Mouse (Mus musculus) MEL (cell line): ENCODE results near the gene Wnt10b.

ENCODE experiments used
- CHD2 ChIP-seq: IDR thresholded peaks from 2 replicates; pipeline ENCODE4 v1.6.1; 2011; ENCODE audit warnings: low read length, improper control_type of control experiment
- CTCF ChIP-seq, 3 experiments: IDR thresholded peaks in 2 of 3; conservative IDR thresholded peaks in 1 of 3; 2 replicates each; pipeline ENCODE4 v1.5.1; 2011 to 2012; ENCODE audit warnings: low read length in 3 of 3, low read depth in 2 of 3, mild to moderate bottlenecking in 2 of 3, improper control_type of control experiment in 1 of 3, inconsistent platforms in 1 of 3, mixed read lengths in 1 of 3, moderate library complexity in 1 of 3; ENCODE audit not compliant: control insufficient read depth in 1 of 3, insufficient read depth in 1 of 3, poor library complexity in 1 of 3, severe bottlenecking in 1 of 3
- E2F4 ChIP-seq: IDR thresholded peaks from 2 replicates; pipeline ENCODE4 v1.6.1; 2011; ENCODE audit warnings: low read depth, low read length, improper control_type of control experiment, borderline replicate concordance
- ETS1 ChIP-seq: IDR thresholded peaks from 2 replicates; pipeline ENCODE4 v1.6.1; 2012; ENCODE audit warnings: low read depth, mild to moderate bottlenecking, inconsistent platforms, low read length, improper control_type of control experiment, moderate library complexity
- GATA1 ChIP-seq: IDR thresholded peaks from 2 replicates; pipeline ENCODE4 v1.6.1; 2011; ENCODE audit warnings: low read depth, low read length, improper control_type of control experiment
- HCFC1 ChIP-seq: IDR thresholded peaks from 2 replicates; pipeline ENCODE4 v1.6.1; 2012; ENCODE audit warnings: low read depth, mild to moderate bottlenecking, inconsistent platforms, low read length, improper control_type of control experiment, moderate library complexity
- MAFK ChIP-seq: IDR thresholded peaks from 2 replicates; pipeline ENCODE4 v1.6.1; 2011; ENCODE audit warnings: low read depth, mild to moderate bottlenecking, low read length, improper control_type of control experiment, borderline replicate concordance
- MAX ChIP-seq: IDR thresholded peaks from 2 replicates; pipeline ENCODE4 v1.6.1; 2011; ENCODE audit warnings: low read length, improper control_type of control experiment
- POLR2AphosphoS2 ChIP-seq: IDR thresholded peaks from 2 replicates; pipeline ENCODE4 v1.6.1; 2011; ENCODE audit warnings: low read length, improper control_type of control experiment
- UBTF ChIP-seq: IDR thresholded peaks from 2 replicates; pipeline ENCODE4 v1.6.1; 2012; ENCODE audit warnings: low read depth, mild to moderate bottlenecking, inconsistent platforms, low read length, improper control_type of control experiment, moderate library complexity, borderline replicate concordance; ENCODE audit not compliant: insufficient read depth
- ZMIZ1 ChIP-seq: IDR thresholded peaks from 2 replicates; pipeline ENCODE4 v1.6.1; 2012; ENCODE audit warnings: low read depth, mild to moderate bottlenecking, inconsistent platforms, low read length, improper control_type of control experiment, moderate library complexity

DNA sequence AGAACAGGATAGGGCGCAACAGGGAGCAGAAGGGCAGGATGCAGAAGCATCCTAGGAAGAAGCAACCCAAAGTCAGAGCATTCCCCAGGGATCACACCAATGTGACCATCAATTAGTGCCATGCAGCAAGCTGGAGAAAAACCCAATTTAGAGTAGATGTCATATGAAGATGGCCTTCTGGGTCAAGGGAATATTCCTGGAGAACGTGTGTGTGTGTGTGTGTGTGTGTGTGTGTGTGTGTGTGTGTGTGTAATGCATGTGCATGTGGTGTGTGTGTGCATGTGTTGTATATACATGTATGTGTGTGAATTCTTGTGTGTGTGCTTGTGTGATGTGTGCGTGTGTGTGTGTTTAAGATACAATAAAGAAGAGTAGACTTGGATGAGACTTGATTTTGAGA, 21.0 kb upstream of the Wnt10b start:
- TF ChIP-seq CHD2: no peak
- no peak for TF ChIP-seq POLR2AphosphoS2
- no peak for TF ChIP-seq CTCF (IDR thresholded peaks at IDR 0.05 in 2 of 3, conservative IDR thresholded peaks at IDR 0.05 in 1 of 3; ENCODE audit: control insufficient read depth in 1 of 3, insufficient read depth in 1 of 3, low read depth in 2 of 3, low read length in 3 of 3, poor library complexity in 1 of 3, severe bottlenecking in 1 of 3)
- no peak for TF ChIP-seq MAFK
- no peak for TF ChIP-seq GATA1
- TF ChIP-seq UBTF: no peak
- no peak for TF ChIP-seq MAX
- no peak for TF ChIP-seq ETS1
- no peak for TF ChIP-seq E2F4
- TF ChIP-seq HCFC1: no peak
- no peak for TF ChIP-seq ZMIZ1
